Mouse (Mus musculus) kidney, embryonic 15.5 days (tissue): ENCODE measurements around the gene Btbd35f5. TPM values are rescaled to one million over a fixed set of nuclear protein-coding genes. Genes with fewer than 3 reads are reported as not detected.
"Not testable (repeated sequence)": the region's sequence is repeated elsewhere in the genome, so short reads cannot be mapped to it uniquely, and the experiment has no call there.

Source experiments
- ATAC-seq: fragments of 200-750 bp; cut with Nextera tagmentation; replicated peaks from 2 replicates; pipeline ENCODE4 v1.8.0; 2017; ENCODE audit warnings: moderate TSS enrichment; ENCODE audit not compliant: low FRiP score
- H3K27ac ChIP-seq: fragments of 300-500 bp; sonication (generic); 2 replicates; pipeline ENCODE4 v1.5.1; 2015; ENCODE audit warnings: mild to moderate bottlenecking, inconsistent platforms
- H3K27me3 ChIP-seq: fragments of 300-500 bp; sonication (generic); 2 replicates; pipeline ENCODE4 v1.6.1; 2015; ENCODE audit warnings: inconsistent platforms
- H3K36me3 ChIP-seq: fragments of 300-500 bp; sonication (generic); 2 replicates; pipeline ENCODE4 v1.6.1; 2015; ENCODE audit warnings: inconsistent platforms
- H3K4me1 ChIP-seq: fragments of 300-500 bp; sonication (generic); 2 replicates; pipeline ENCODE4 v1.6.1; 2015; ENCODE audit warnings: inconsistent platforms
- H3K4me2 ChIP-seq: fragments of 300-500 bp; sonication (generic); 2 replicates; pipeline ENCODE4 v1.6.1; 2015; ENCODE audit warnings: moderate library complexity, mild to moderate bottlenecking, inconsistent platforms
- H3K4me3 ChIP-seq: fragments of 300-500 bp; sonication (generic); replicated peaks from 2 replicates; pipeline ENCODE4 v1.5.1; 2015; ENCODE audit warnings: mild to moderate bottlenecking, inconsistent platforms
- H3K9ac ChIP-seq: fragments of 300-500 bp; sonication (generic); 2 replicates; pipeline ENCODE4 v1.6.1; 2015; ENCODE audit warnings: mild to moderate bottlenecking, inconsistent platforms
- H3K9me3 ChIP-seq: fragments of 300-500 bp; sonication (generic); replicated peaks from 2 replicates; pipeline ENCODE4 v1.6.1; 2016; ENCODE audit warnings: inconsistent platforms
- WGBS: fragments of 180-500 bp; shearing (Covaris S2); methylation state at CpG from one replicate; pipeline ENCODE4 v1.1.7; 2015; ENCODE audit warnings: mixed read lengths; 5-methylcytosine and 5-hydroxymethylcytosine counted together
- polyA plus RNA-seq: library from polyadenylated mRNA; unstranded; fragments of >200 nt; fragmentation: Nextera tagmentation; extraction: Ambion mirVana; gene quantifications from 2 replicates; pipeline ENCODE4 v1.2.1, GENCODE M21; 2015

Gene Btbd35f5
- not detected in 2 replicates for polyA plus RNA-seq

- no CpG with 5 or more reads among the region's 3 CpGs for WGBS
- ATAC-seq, H3K4me3 ChIP-seq, H3K27me3 ChIP-seq, H3K9ac ChIP-seq, H3K4me2 ChIP-seq, H3K27ac ChIP-seq, H3K36me3 ChIP-seq, H3K9me3 ChIP-seq, H3K4me1 ChIP-seq: not testable (repeated sequence)
These were observed at the start of gene Btbd35f5 for GRCm38 (mm10) chrX:32973597-32973996. Gene Btbd35f5, plus strand, starts transcription at chrX:32973897.

- H3K9me3 ChIP-seq, H3K4me2 ChIP-seq, H3K36me3 ChIP-seq, H3K4me1 ChIP-seq, H3K4me3 ChIP-seq, H3K27ac ChIP-seq, H3K27me3 ChIP-seq, H3K9ac ChIP-seq, ATAC-seq: not testable (repeated sequence)
- no CpG with 5 or more reads among the region's 1 CpGs for WGBS
These were observed 32.2 kb upstream of the Btbd35f5 start, which contains the start of gene Gm21789 for GRCm38 (mm10) chrX:32941468-32941867. Gene Gm21789, plus strand, starts transcription at chrX:32941768.

Other genes with a start within 250 kb of the Btbd35f5 start
- not detected in 2 replicates for gene Btbd35f21, start 247.8 kb upstream of the Btbd35f5 start, polyA plus RNA-seq
- not detected in 2 replicates for gene Btbd35f30, start 79.3 kb upstream of the Btbd35f5 start, polyA plus RNA-seq
- not detected in 2 replicates for gene Gm21789, start 32.1 kb upstream of the Btbd35f5 start, polyA plus RNA-seq